Mouse (Mus musculus): ENCODE data around the gene Bora.
A peak's percentile ranks its signal among the peaks of the same experiment; 100 is the strongest.

The Bora gene

GRCm38 (mm10) chr14:99063091-99063490, 17.1 kb downstream of the Bora start:
- no peak for DNase-seq

- DNase-seq, result no peak
Measured at GRCm38 (mm10) chr14:99071146-99071545, 25.1 kb downstream of the Bora start.

DNA sequence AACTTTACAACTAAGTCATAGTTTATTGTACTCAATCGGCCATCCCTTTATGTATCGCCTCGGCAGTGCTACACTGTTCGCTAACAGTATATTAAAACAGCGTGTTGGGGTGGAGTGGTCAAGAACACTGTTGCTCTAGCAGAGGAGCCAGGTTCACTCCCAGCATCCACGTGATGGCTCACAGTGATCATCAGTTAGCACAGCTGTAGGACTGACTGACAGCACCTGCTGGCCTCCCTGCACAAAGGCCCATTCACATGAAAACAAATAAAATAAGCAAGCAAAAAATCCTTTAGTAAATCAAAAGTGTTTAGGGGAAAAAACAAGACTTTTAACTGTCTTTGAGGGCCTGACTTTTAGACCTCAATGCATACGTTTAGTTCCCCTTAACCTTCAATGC, 42.9 kb downstream of the Bora start:
- peak; percentile 55 for DNase-seq

GRCm38 (mm10) chr14:99099267-99099966, 53.4 kb downstream of the Bora start, which contains the start of the genes Pibf1 and Dis3:
TSS of gene Pibf1 (plus strand) at chr14:99099424.
TSS of gene Dis3 (minus strand) at chr14:99099770.
- DNase-seq, result peak; percentile 100

- no peak for DNase-seq
Measured at GRCm38 (mm10) chr14:99099967-99100587, 54.1 kb downstream of the Bora start.

- no peak for DNase-seq
Measured at GRCm38 (mm10) chr14:99103050-99103449, 57.0 kb downstream of the Bora start.

- DNase-seq, result no peak
Measured at GRCm38 (mm10) chr14:99104542-99105123, 58.6 kb downstream of the Bora start.

DNA sequence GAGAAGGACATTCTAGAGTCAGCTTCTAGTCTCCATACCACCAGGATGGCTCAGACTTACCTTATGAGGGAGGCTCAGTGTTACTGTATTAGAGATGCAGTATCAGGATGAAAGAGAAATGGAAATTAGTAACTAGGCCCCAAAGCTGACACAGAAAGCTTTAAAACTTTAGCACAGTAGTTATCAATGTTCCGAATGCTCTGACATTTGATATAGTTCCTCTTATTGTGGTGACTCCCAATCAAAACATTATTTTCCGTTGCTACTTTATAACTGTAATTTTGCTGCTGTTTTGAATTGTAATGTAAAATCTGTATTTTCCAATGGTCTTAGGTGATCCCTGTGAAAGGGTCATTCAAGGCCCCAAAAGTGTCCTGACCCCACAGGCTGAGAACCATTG, 60.6 kb downstream of the Bora start:
- no peak for DNase-seq

- no peak for DNase-seq
Measured at GRCm38 (mm10) chr14:99107631-99108187, 61.7 kb downstream of the Bora start.

- no peak for DNase-seq
Measured at GRCm38 (mm10) chr14:99108762-99109161, 62.7 kb downstream of the Bora start.

DNA sequence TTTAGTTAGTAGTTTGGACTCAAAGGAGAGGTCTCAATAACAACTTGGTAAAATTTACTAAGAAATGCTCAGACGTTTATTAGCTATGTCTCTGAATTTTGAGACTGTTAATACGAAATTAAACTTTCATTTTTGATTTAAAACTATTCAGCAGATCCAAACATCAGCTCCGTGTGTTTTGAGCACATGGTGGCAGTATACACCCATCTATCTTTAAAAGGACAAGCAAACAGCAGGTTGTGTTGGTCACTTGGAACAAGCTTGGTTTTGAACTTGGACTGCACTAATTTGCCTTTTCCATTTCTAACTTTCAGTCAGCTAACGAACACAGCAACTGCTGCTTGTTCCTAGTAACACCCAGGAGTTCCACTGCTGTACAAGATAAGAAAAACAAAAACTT, 71.6 kb downstream of the Bora start:
- no peak for DNase-seq

DNA sequence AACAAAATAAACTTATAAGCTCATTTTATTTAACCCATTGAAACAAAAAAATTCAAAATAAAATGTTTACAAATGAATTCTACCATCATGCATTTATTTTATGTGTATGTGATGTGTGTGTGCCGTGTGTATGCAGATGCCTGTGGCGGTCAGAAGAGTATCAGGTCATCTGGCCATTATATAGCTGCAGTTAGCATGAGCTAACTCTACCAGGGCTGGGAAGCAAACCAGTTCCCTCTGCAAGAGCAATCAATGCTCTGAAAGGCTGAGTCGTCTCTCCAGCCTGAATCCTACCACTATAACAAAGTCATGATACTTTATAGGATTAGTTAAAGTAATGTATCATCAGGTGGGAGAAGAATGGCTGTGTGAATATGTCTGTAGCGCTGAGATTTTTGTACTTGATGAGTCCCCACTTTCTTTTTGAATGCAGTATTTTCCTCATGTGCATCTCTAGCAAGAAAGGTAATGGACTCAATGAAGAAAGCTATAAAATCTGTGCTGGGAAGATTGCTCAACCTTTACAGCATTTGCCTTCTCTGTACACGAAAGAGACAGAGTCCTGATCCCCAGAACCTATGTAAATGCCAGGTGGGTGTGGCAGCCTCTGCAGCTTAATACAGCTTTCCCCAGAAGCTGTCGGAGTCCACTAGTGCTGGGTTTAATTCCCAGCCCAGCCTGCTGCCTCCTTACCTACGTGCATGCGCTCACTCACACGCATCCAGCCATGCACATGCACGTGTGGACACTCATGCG, 75.7 kb downstream of the Bora start:
- DNase-seq, result no peak

DNA sequence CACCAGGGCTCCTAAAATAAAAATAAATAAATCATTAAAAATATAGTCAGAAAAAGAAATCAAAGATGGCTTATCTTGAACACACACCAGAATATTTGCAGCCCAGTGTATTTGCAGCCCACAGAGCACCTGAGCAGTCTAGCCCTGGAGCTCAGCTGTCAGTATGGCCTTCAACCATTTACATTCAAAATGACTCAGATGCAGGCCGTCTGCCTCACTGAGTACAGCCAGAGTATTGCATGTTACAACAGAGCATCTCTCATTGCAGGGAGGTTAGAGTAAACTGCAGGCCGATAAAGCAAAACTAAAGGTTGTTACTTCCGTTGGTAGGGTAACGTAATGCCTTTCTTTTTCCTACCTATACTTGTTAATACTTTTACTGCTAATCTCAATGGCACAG, 78.1 kb downstream of the Bora start:
- DNase-seq, result no peak

Measured in heart, adult 11 months (tissue).